Mouse (Mus musculus) hematopoietic multipotent progenitor cell, adult 10-12 weeks (in vitro differentiated cells): ENCODE data around the gene Cyth1. TPM values are rescaled to one million over a fixed set of nuclear protein-coding genes. Genes with fewer than 3 reads are reported as not detected.

Experiments
- polyA plus RNA-seq: library from polyadenylated mRNA; stranded (reverse); fragments of >175 nt; gene quantifications from 2 replicates; pipeline ENCODE4 v1.2.3, GENCODE M21; 2012; ENCODE audit warnings: low replicate concordance

Gene Cyth1
- 80.6 and 83.8 TPM in 2 replicates for polyA plus RNA-seq

DNA sequence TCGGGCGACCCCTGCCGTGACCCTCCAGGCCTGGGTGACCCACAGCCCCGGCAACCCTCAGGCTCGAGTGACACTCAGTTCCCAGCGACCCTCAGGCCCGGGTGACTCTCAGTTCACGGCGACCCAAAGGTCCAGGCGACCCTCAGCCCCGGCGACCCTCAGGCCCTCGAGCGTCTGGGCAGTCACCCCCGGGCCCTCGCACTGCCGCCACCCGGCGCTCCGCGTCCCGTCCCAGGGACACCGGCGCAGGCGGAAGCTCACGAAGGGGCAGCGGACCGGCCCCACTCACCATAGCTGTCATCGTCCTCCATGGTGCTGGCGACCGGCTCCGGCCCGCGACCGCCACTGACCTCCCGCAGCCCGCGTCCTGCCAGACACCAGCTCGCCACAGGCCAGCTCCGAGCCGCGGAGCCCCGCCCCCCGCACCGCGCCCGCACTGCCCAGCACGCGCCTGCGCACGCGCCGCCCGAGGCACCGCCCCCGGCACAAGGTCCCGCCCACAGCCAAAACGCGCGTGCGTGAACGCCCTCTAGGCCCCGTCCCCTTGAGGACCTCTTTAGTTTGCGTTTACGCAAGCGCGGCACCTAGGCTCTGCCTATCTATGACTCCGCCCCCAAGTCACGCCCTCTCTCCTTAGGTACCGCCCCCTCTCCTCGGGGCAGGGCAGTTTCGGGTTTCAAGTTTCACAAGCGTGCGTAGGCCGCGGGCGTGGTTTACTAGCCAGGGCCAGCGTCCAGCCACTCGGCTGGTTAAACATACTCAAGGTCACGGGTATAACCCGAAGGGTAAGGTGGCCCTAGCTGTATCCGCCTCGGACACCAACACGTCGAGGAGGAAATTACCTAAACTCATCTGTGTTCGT, at the start of gene Cyth1:
TSS of gene Cyth1 (minus strand) at position 443 of the 862 bp plus-strand sequence.

DNA sequence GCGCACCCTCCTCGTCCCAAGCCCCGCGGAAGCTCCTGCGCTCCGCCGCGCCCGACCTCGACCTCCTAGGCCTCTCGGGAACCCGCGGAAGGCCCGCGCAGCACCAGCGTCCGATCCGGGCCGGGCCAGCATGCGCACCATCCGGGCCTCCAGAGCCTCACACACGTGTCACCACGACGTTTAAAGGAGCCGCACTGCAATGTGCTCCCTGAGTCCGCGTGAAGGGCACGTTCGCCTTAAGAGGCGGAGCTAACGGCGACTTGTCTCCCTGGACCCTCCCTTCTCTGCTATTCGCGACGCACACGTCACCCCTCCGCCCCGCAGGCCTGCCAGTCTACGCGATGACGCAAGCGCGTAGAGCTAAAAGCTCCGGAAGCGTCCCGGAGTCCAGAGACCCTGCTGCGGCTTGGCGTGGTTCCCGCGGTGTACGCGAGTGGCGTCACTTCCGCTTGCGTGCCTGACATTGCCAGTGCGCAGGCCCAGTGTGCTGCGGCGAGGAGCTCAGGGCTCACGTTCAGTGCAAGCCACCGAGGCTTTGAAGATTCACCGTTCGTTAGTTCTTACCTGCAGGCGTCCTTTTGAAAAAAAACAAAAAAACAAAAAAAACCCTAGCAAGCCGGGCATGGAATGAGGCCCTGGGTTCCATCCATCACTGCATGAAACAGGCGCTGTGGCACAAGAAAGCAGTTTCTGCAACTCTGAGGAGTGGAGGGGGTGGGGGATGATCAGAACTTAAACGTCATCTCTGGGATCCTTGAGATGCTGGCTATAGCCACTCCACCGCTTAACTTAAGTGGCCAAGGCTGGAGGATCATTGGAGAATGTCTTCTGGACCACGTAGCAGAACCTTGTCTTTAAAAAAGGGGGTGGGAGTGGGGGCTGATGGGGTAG, 41.9 kb upstream of the Cyth1 start, which contains the start of gene Usp36:
TSS of gene Usp36 (minus strand) at position 246 of the 891 bp plus-strand sequence.

DNA sequence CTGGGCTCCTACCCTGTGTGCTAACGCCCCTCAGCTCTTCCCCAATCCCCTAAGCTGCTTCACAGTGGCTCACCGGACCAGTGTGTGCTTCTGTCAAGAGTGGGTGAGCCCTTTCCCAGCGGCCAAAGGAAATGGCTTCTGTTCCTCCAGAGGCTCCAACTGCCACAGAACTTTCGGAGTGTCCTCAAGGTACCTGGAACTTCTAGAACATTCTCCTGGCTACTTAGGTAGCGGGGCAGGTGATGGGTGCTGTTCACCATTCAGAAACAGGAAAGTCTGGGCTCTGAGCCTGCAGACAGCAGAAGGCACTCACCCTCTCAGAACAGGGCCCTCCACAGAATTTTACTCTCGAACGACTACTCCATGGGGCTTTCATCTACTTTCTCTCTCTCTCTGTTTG, 117.9 kb downstream of the Cyth1 start, which contains the start of gene Dnah17:
TSS of gene Dnah17 (minus strand) at position 101 of the 400 bp plus-strand sequence.

Other genes with a start within 250 kb of the Cyth1 start
- gene Dnah17, start 118.0 kb downstream of the Cyth1 start, polyA plus RNA-seq = 0.21 and 0.43 TPM in 2 replicates
- gene Usp36, start 41.7 kb upstream of the Cyth1 start, polyA plus RNA-seq = 42.8 and 45.5 TPM in 2 replicates
- gene Cep295nl, start 93.9 kb upstream of the Cyth1 start, polyA plus RNA-seq = 1.0 TPM in 1 of 2 replicates, not detected in the other
- gene Timp2, start 107.1 kb upstream of the Cyth1 start, polyA plus RNA-seq = 17.7 and 32.9 TPM in 2 replicates
- gene Lgals3bp, start 153.5 kb upstream of the Cyth1 start, polyA plus RNA-seq = 48.5 and 48.8 TPM in 2 replicates
- gene Cant1, start 170.5 kb upstream of the Cyth1 start, polyA plus RNA-seq = 73.2 and 151 TPM in 2 replicates
- gene C1qtnf1, start 179.6 kb upstream of the Cyth1 start, polyA plus RNA-seq = 0.07 and 0.33 TPM in 2 replicates
- gene Engase, start 228.2 kb upstream of the Cyth1 start, polyA plus RNA-seq = 23.2 and 23.5 TPM in 2 replicates